Mouse (Mus musculus) ovary, postnatal 10 days (tissue): ENCODE data around the gene 9130409I23Rik.
"Not testable (repeated sequence)": the region's sequence is repeated elsewhere in the genome, so short reads cannot be mapped to it uniquely, and the experiment has no call there.

Experiments used
- DNase-seq: peaks from one replicate; pipeline ENCODE4 v3.0.0; 2022; ENCODE audit warnings: low spot score

The 9130409I23Rik gene

GRCm38 (mm10) chr1:181035015-181035778 is 15.8 kb upstream of the 9130409I23Rik start:
- not testable (repeated sequence) for DNase-seq

- DNase-seq, result no peak
Observed at GRCm38 (mm10) chr1:181037623-181038022, 13.4 kb upstream of the 9130409I23Rik start.

GRCm38 (mm10) chr1:181039652-181040051 is 11.4 kb upstream of the 9130409I23Rik start:
- no peak for DNase-seq

- no peak for DNase-seq
Observed at GRCm38 (mm10) chr1:181047520-181047919, 3.5 kb upstream of the 9130409I23Rik start.

GRCm38 (mm10) chr1:181049328-181049842 is 1.7 kb upstream of the 9130409I23Rik start:
- no peak for DNase-seq

GRCm38 (mm10) chr1:181052898-181053297 is 1.9 kb downstream of the 9130409I23Rik start:
- DNase-seq, result no peak

- DNase-seq, result no peak
Observed at GRCm38 (mm10) chr1:181061784-181062485, 10.9 kb downstream of the 9130409I23Rik start.

- DNase-seq, result no peak
Observed at GRCm38 (mm10) chr1:181063991-181064390, 13.0 kb downstream of the 9130409I23Rik start.

- no peak for DNase-seq
Observed at GRCm38 (mm10) chr1:181064648-181065047, 13.6 kb downstream of the 9130409I23Rik start.

- no peak for DNase-seq
Observed at GRCm38 (mm10) chr1:181068344-181068743, 17.3 kb downstream of the 9130409I23Rik start.

- DNase-seq, result no peak
Observed at GRCm38 (mm10) chr1:181069671-181070070, 18.6 kb downstream of the 9130409I23Rik start.

GRCm38 (mm10) chr1:181073075-181073474 is 22.0 kb downstream of the 9130409I23Rik start:
- DNase-seq, result no peak

- DNase-seq, result no peak
Observed at GRCm38 (mm10) chr1:181084021-181084420, 33.0 kb downstream of the 9130409I23Rik start.

GRCm38 (mm10) chr1:181090048-181090447 is 39.0 kb downstream of the 9130409I23Rik start:
- no peak for DNase-seq
